Mouse (Mus musculus): ENCODE measurements around the gene Tut1.
A peak's percentile ranks its signal among the peaks of the same experiment; 100 is the strongest.

The Tut1 gene

GRCm38 (mm10) chr19:8982303-8983149 is 28.9 kb downstream of the Tut1 start:
- DNase-seq (ENCODE audit: low spot score in 2 of 2), result no peak

- DNase-seq (ENCODE audit: low spot score in 2 of 2), result no peak
These were observed 29.6 kb downstream of the Tut1 start for GRCm38 (mm10) chr19:8983150-8983650.

DNA sequence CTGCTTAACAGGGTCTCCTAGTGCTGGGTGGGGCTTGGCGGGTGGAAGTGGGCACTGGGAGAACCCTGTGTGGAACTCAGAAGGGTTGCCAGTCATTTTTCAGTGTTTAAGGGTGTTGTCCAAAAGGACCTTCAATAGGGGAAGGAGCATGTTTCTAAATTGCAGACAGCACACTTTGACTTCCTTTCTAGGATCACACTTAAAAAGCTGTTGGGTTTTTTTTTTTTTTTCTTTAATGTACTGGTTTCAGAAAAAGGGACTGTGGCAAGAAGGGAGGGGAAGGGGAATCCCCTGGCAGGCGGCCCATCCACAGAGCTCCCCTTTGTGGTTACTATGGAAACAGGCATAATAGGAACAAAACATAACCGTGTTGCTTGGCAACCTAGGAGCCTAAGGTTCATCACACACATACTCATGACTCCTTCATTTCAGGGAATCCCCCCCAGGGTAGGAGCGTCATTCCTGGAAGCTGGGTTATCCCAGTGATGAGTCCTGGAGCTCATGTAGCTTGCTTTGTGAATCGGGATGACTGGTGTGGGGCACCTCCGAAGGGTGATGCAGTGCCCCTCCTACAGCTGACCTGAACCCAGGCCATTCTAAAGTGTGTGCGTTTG is 30.7 kb downstream of the Tut1 start:
- peak in 1 of 2 experiments; percentile 54 for DNase-seq (ENCODE audit: low spot score in 2 of 2)

GRCm38 (mm10) chr19:8985891-8986290 is 32.2 kb downstream of the Tut1 start:
- no peak for DNase-seq (ENCODE audit: low spot score in 2 of 2)

DNA sequence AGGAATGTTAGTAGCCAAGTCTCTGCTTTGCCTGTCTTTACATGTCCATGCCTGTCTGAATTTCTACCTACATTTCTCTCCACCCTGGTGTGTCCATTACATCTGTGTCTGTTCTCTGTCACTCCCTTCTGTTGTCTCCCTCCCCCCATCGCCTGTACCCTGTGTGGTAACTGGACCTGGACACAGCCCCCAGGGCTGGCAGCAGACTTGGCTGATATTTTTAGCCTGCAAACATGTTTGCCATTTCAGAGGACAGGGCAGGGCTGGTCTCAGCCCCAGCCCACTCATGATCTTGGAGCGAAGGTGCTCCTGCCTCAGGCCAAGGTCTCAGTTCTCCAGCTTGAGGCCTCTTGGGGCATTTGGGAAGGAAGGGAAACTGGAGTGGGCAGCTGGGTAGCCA is 34.2 kb downstream of the Tut1 start:
- DNase-seq (ENCODE audit: low spot score in 2 of 2), result no peak

GRCm38 (mm10) chr19:8988346-8989065 is 34.9 kb downstream of the Tut1 start:
- DNase-seq (ENCODE audit: low spot score in 2 of 2), result no peak

GRCm38 (mm10) chr19:8989066-8989566 is 35.5 kb downstream of the Tut1 start, which contains the start of gene Ahnak:
TSS of gene Ahnak (plus strand) at chr19:8989284.
- DNase-seq (ENCODE audit: low spot score in 2 of 2), result no peak

GRCm38 (mm10) chr19:8989567-8990431 is 36.2 kb downstream of the Tut1 start:
- DNase-seq (ENCODE audit: low spot score in 2 of 2), result no peak

DNA sequence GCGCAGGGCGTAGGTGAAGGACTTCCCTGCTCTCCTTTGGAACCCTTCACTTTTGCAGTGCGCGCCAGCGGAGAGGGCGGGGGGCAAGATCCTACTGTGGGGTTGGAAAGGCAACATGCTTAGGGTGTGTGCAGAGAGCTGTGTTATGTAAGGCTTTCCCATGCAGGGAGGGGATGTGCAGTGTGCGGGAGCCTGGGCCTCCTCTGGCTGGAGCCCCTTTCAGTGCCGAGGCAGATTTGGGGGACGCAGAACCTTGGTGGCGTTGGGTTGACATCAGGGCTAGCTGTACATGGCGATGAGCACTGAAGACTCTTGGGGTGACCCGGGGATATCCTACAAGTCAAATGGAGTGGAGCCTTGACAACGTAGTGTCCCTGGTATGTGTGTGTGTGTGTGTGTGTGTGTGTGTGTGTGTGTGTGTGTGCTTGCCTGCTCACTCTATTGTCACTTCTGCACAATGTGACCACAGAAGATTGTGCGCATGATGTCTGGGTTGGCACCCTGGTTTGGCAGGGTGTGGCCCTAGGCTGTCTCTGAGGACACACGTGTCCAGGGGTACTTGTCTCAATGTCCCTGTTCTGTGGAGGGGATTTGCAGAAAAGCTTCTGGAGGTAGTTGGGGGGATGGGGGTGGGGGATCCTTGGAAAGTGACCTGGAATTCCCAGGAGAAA is 36.9 kb downstream of the Tut1 start:
- DNase-seq (ENCODE audit: low spot score in 2 of 2), result no peak

DNA sequence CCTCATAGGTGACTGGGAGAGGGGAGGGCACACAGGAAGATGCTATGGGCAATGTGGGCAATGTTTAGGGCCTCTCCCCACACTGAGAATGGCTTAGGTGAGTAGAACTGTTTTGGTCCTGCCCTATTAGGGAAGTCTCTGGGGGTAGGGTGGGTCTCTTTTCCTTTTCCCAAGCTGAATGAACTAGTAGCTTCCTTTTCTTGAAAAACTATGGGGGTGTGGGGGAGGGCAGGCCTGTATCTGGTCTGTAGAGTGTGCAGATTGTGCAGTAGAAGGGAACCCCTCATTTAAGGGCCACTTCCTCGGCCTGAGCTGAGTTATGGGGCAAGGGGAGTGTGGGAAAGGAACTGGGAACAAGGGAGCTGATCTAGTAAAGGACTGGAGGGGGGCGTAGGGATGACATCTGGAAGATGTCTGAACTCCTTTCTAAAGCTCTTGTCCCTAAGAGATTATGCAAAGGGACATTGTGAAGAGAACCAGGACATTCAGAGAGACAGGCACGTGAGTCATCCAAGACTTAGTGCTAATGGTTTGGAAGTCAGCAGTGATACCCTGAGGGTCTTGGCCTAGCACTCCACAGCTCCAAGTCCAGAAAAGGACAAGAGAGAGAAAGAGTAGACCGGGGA is 37.7 kb downstream of the Tut1 start:
- no peak for DNase-seq (ENCODE audit: low spot score in 2 of 2)

GRCm38 (mm10) chr19:8991871-8992735 is 38.5 kb downstream of the Tut1 start:
- no peak for DNase-seq (ENCODE audit: low spot score in 2 of 2)

GRCm38 (mm10) chr19:8992769-8993624 is 39.4 kb downstream of the Tut1 start:
- peak in 1 of 2 experiments; percentile 80 for DNase-seq (ENCODE audit: low spot score in 2 of 2)

DNA sequence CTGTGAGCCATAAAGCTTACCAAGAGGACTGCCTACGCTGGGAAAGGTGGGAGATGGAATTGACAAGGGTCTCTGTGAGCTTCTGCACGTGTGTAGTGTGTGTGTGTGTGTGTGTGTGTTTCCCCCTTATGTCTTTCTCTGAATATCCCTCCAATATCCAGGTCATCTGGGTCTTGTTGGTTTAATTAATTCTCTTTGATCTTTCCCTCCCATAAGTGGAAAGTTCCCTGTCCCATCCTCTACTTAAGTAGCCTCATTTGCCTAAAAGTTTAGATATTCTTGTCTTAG is 39.9 kb downstream of the Tut1 start:
- DNase-seq (ENCODE audit: low spot score in 2 of 2), result no peak

GRCm38 (mm10) chr19:8994813-8995607 is 41.4 kb downstream of the Tut1 start:
- DNase-seq (ENCODE audit: low spot score in 2 of 2), result no peak

- no peak for DNase-seq (ENCODE audit: low spot score in 2 of 2)
These were observed 43.0 kb downstream of the Tut1 start for GRCm38 (mm10) chr19:8996601-8997000.

DNA sequence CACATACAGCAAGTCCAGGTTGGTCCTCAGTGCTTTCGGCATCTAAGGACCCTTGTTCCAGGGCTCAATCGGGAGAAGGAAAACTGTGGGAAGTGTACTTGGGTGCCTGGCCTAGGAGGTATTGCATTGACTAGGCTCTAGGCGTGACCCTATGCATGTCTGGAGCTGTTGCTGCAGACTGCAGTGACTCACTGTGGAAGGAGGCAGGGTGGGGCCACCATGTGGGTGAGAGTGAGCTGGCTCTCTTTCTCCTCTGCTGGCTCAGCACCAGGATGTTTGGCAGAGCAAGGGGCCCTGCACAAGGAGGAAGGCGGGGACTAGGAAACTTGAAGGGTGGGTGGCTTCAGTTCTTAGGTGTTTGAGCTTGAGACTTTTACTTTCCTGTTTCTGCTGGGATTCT is 43.9 kb downstream of the Tut1 start:
- peak; percentile 63 to 80 for DNase-seq (ENCODE audit: low spot score in 2 of 2)

- no peak for DNase-seq (ENCODE audit: low spot score in 2 of 2)
These were observed 44.9 kb downstream of the Tut1 start for GRCm38 (mm10) chr19:8998546-8998945.

DNA sequence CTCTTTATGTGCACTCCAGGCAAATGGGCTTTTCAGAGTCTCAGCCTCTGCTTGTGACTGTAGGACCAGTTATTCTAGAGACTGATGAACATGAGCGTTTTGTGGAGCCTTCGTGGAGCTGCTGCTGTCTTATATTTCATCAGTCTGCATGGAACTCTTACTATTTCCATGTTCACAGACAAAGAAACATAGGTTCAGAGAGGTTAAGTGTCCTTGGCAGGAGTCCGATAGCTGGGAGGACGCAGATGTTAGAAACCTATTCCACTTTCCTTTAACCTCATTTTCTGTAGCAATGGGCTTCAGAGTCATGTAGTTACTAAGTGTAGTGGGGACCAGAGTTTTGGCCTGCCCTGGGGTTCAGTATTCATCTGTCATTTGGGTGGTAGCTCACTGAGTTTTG is 45.6 kb downstream of the Tut1 start:
- DNase-seq (ENCODE audit: low spot score in 2 of 2), result no peak

Data from left cerebral cortex, adult 9 months (tissue).